Mouse (Mus musculus) kidney, embryonic 14.5 days (tissue): Measurements from ENCODE around the gene AI481877. TPM values are rescaled to one million over a fixed set of nuclear protein-coding genes. Genes with fewer than 3 reads are reported as not detected.

ENCODE experiments used
- ATAC-seq: fragments of 200-750 bp; cut with Nextera tagmentation; 2 replicates; pipeline ENCODE4 v1.8.0; 2017; ENCODE audit warnings: moderate number of reproducible peaks, mild to moderate bottlenecking, moderate TSS enrichment, moderate library complexity; ENCODE audit not compliant: low FRiP score, low TSS enrichment
- H3K27ac ChIP-seq: fragments of 300-500 bp; sonication (generic); 2 replicates; pipeline ENCODE4 v1.5.1; 2014; ENCODE audit warnings: low read depth, mild to moderate bottlenecking, low read length, moderate library complexity, mixed read lengths
- H3K27me3 ChIP-seq: fragments of 300-500 bp; sonication (generic); 2 replicates; pipeline ENCODE4 v1.6.1; 2014; ENCODE audit warnings: mild to moderate bottlenecking, low read length; ENCODE audit not compliant: control insufficient read depth, insufficient read depth
- H3K36me3 ChIP-seq: fragments of 300-500 bp; sonication (generic); 2 replicates; pipeline ENCODE4 v1.6.1; 2014; ENCODE audit warnings: low read length, mixed read lengths; ENCODE audit not compliant: control insufficient read depth, insufficient read depth
- H3K4me1 ChIP-seq: fragments of 300-500 bp; sonication (generic); 2 replicates; pipeline ENCODE4 v1.6.1; 2014; ENCODE audit warnings: low read length, mixed read lengths; ENCODE audit not compliant: control insufficient read depth, insufficient read depth
- H3K4me2 ChIP-seq: fragments of 300-500 bp; sonication (generic); replicated peaks from 2 replicates; pipeline ENCODE4 v1.6.1; 2014; ENCODE audit warnings: low read depth, mild to moderate bottlenecking, low read length
- H3K4me3 ChIP-seq: fragments of 300-500 bp; sonication (generic); 2 replicates; pipeline ENCODE4 v1.5.1; 2014; ENCODE audit warnings: mild to moderate bottlenecking, low read length
- H3K9ac ChIP-seq: fragments of 300-500 bp; sonication (generic); 2 replicates; pipeline ENCODE4 v1.6.1; 2014; ENCODE audit warnings: low read depth, mild to moderate bottlenecking, low read length, moderate library complexity
- H3K9me3 ChIP-seq: fragments of 300-500 bp; sonication (generic); 2 replicates; pipeline ENCODE4 v1.6.1; 2016; ENCODE audit warnings: low read length; ENCODE audit not compliant: control insufficient read depth
- WGBS: fragments of 180-500 bp; shearing (Covaris S2); extraction: QIAGEN DNeasy Blood & Tissue Kit; methylation state at CpG from one replicate; pipeline ENCODE4 v1.1.7; 2014; 5-methylcytosine and 5-hydroxymethylcytosine counted together
- polyA plus RNA-seq: library from polyadenylated mRNA; unstranded; fragments of >200 nt; fragmentation: Nextera tagmentation; extraction: Ambion mirVana; gene quantifications from 2 replicates; pipeline ENCODE4 v1.2.1, GENCODE M21; 2014

Gene AI481877
- polyA plus RNA-seq, 1 experiment from 2014 or later: not detected

- Histone ChIP-seq H3K4me3 (no peak overlapping the region), H3K9ac (no peak overlapping the region), H3K9me3 (no peaks in the 10 kb centered on the region), H3K4me2 (no peak overlapping the region), H3K4me1 (no peaks in the 10 kb centered on the region), H3K27ac (no peak overlapping the region), H3K27me3 (no peaks in the 10 kb centered on the region), H3K36me3 (no peaks in the 10 kb centered on the region)
- no peak for ATAC-seq
- 77% methylated on average over 2 of the region's 2 CpGs for WGBS
These were observed 33.8 kb upstream of the AI481877 start for GRCm38 (mm10) chr4:59172616-59173015.

GRCm38 (mm10) chr4:59169981-59170380, 31.2 kb upstream of the AI481877 start:
- no peak for ATAC-seq
- H3K4me3 ChIP-seq: no peak overlapping the region
- H3K27me3 ChIP-seq: no peaks in the 10 kb centered on the region
- no peak overlapping the region for H3K9ac ChIP-seq
- WGBS: 74% methylated on average over 5 of the region's 5 CpGs
- no peaks in the 10 kb centered on the region for H3K4me1 ChIP-seq
- H3K4me2 ChIP-seq: no peak overlapping the region
- H3K27ac ChIP-seq: no peak overlapping the region
- H3K36me3 ChIP-seq: no peaks in the 10 kb centered on the region
- 0 out of 2 replicates have a peak, but pooled peaks cover 2% of the 10 kb centered on the region for H3K9me3 ChIP-seq

- Histone ChIP-seq H3K9me3 (0 out of 2 replicates have a peak, but pooled peaks cover 2% of the 10 kb centered on the region), H3K4me3 (no peak overlapping the region), H3K9ac (no peak overlapping the region), H3K27me3 (no peaks in the 10 kb centered on the region), H3K4me1 (no peaks in the 10 kb centered on the region), H3K27ac (no peak overlapping the region), H3K36me3 (no peaks in the 10 kb centered on the region), H3K4me2 (no peak overlapping the region)
- WGBS: 94% methylated on average over 2 of the region's 2 CpGs
- no peak for ATAC-seq
These were observed 28.6 kb upstream of the AI481877 start for GRCm38 (mm10) chr4:59167251-59167847.

- 0 out of 2 replicates have a peak, but pooled peaks cover 2% of the 10 kb centered on the region for H3K9me3 ChIP-seq
- H3K9ac ChIP-seq: no peak overlapping the region
- H3K27me3 ChIP-seq: no peaks in the 10 kb centered on the region
- no peak for ATAC-seq
- H3K4me3 ChIP-seq: no peak overlapping the region
- H3K4me2 ChIP-seq: no peak overlapping the region
- WGBS: 79% methylated on average over 2 of the region's 2 CpGs
- no peak overlapping the region for H3K27ac ChIP-seq
- H3K36me3 ChIP-seq: no peaks in the 10 kb centered on the region
- no peaks in the 10 kb centered on the region for H3K4me1 ChIP-seq
These were observed 25.3 kb upstream of the AI481877 start for GRCm38 (mm10) chr4:59164034-59164433.

- no peaks in the 10 kb centered on the region for H3K27me3 ChIP-seq
- no peak overlapping the region for H3K9ac ChIP-seq
- WGBS: 64% methylated on average over 8 of the region's 8 CpGs
- no peak overlapping the region for H3K4me3 ChIP-seq
- H3K4me2 ChIP-seq: no peak overlapping the region
- H3K27ac ChIP-seq: no peak overlapping the region
- H3K36me3 ChIP-seq: no peaks in the 10 kb centered on the region
- H3K9me3 ChIP-seq: no peaks in the 10 kb centered on the region
- H3K4me1 ChIP-seq: no peaks in the 10 kb centered on the region
- no peak for ATAC-seq
These were observed 22.3 kb upstream of the AI481877 start for GRCm38 (mm10) chr4:59160959-59161670.

GRCm38 (mm10) chr4:59160289-59160688, 21.5 kb upstream of the AI481877 start:
- no peak overlapping the region for H3K9ac ChIP-seq
- no peaks in the 10 kb centered on the region for H3K36me3 ChIP-seq
- H3K4me1 ChIP-seq: no peaks in the 10 kb centered on the region
- no peak overlapping the region for H3K4me3 ChIP-seq
- ATAC-seq: no peak
- no peak overlapping the region for H3K27ac ChIP-seq
- H3K27me3 ChIP-seq: no peaks in the 10 kb centered on the region
- H3K9me3 ChIP-seq: no peaks in the 10 kb centered on the region
- 88% methylated on average over 5 of the region's 5 CpGs for WGBS
- H3K4me2 ChIP-seq: no peak overlapping the region

- Histone ChIP-seq H3K9me3 (no peaks in the 10 kb centered on the region), H3K4me3 (no peak overlapping the region), H3K36me3 (no peaks in the 10 kb centered on the region), H3K27ac (no peak overlapping the region), H3K9ac (no peak overlapping the region), H3K4me2 (no peak overlapping the region), H3K4me1 (no peaks in the 10 kb centered on the region), H3K27me3 (no peaks in the 10 kb centered on the region)
- ATAC-seq: no peak
- 69% methylated on average over 2 of the region's 2 CpGs for WGBS
These were observed 18.9 kb upstream of the AI481877 start for GRCm38 (mm10) chr4:59157654-59158053.

- no peak overlapping the region for H3K4me3 ChIP-seq
- no peaks in the 10 kb centered on the region for H3K4me1 ChIP-seq
- 57% methylated on average over 7 of the region's 7 CpGs for WGBS
- ATAC-seq: no peak
- no peak overlapping the region for H3K4me2 ChIP-seq
- H3K9me3 ChIP-seq: no peaks in the 10 kb centered on the region
- H3K27me3 ChIP-seq: no peaks in the 10 kb centered on the region
- H3K36me3 ChIP-seq: no peaks in the 10 kb centered on the region
- no peak overlapping the region for H3K27ac ChIP-seq
- H3K9ac ChIP-seq: no peak overlapping the region
These were observed 18.3 kb upstream of the AI481877 start for GRCm38 (mm10) chr4:59156897-59157592.

GRCm38 (mm10) chr4:59151953-59152352, 13.2 kb upstream of the AI481877 start:
- no peak overlapping the region for H3K4me3 ChIP-seq
- H3K4me1 ChIP-seq: no peaks in the 10 kb centered on the region
- H3K27ac ChIP-seq: no peak overlapping the region
- no peak for ATAC-seq
- H3K9me3 ChIP-seq: no peaks in the 10 kb centered on the region
- 70% methylated on average over 1 of the region's 1 CpGs for WGBS
- H3K9ac ChIP-seq: no peak overlapping the region
- no peaks in the 10 kb centered on the region for H3K27me3 ChIP-seq
- no peaks in the 10 kb centered on the region for H3K36me3 ChIP-seq
- H3K4me2 ChIP-seq: no peak overlapping the region
